Mouse (Mus musculus): Measurements from ENCODE around the gene Kifap3.

DNA sequence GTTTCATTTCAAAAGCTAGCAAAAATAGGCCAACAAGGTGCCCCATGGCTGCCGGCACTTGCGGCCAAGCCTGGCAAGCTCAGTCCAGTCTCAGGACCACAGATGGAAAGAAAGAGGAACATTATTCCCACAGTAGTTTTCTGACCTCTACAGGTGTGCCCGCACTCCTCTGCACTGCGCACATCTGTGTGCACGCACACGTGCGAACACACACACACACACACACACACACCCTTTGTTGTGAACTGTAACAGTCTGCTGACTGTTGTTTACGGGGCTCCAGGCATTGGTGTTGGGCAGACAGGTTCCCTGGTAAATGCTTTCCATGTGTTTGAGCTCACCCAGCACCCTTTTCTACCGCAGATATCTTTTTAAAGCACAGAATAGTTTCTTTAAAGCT lies 131.4 kb downstream of the Kifap3 start:
- TF ChIP-seq CTCF (IDR thresholded peaks at IDR 0.05; ENCODE audit: borderline replicate concordance, control insufficient read depth, extremely low read depth, insufficient read depth, low read length, poor library complexity) (no peak), POLR2A (IDR thresholded peaks at IDR 0.05; ENCODE audit: control insufficient read depth, extremely low read depth, insufficient read depth, low read length, poor library complexity) (no peak)

Data from thymus, adult 2 months (tissue).